Mouse (Mus musculus): ENCODE results near the gene Serpinb1a. TPM values are rescaled to one million over a fixed set of nuclear protein-coding genes. Genes with fewer than 3 reads are reported as not detected.
"Not testable (repeated sequence)": the region's sequence is repeated elsewhere in the genome, so short reads cannot be mapped to it uniquely, and the experiment has no call there.

Gene Serpinb1a
- polyA plus RNA-seq (2015; fragmentation: Nextera tagmentation; extraction: Ambion mirVana), result 5.8 and 8.9 TPM in 2 replicates

- Histone ChIP-seq H3K27ac (no peak within 1 kb of the TSS), H3K36me3 (no peaks in the 10 kb centered on the region), H3K4me1 (peaks cover 20% of the 10 kb centered on the region; the same call in 1 of the 2 replicates), H3K4me3 (no peak within 1 kb of the TSS), H3K9ac (no peak within 1 kb of the TSS), H3K9me3 (no peaks in the 10 kb centered on the region), H3K4me2 (no peak within 1 kb of the TSS), H3K27me3 (no peaks in the 10 kb centered on the region)
- ATAC-seq (ENCODE audit: borderline replicate concordance, extremely low read depth, low FRiP score, low TSS enrichment), result peak; percentile 79; the same call in 1 of the 2 replicates
- WGBS, result 44% methylated on average over 10 of the region's 10 CpGs
Observed at GRCm38 (mm10) chr13:32850668-32851404, at the start of gene Serpinb1a. TSS of gene Serpinb1a (minus strand) at chr13:32851185.

- 16% methylated on average over 2 of the region's 2 CpGs for WGBS
- no peak overlapping the region for H3K27ac ChIP-seq
- no peak overlapping the region for H3K9ac ChIP-seq
- H3K27me3 ChIP-seq, result no peaks in the 10 kb centered on the region
- no peaks in the 10 kb centered on the region for H3K36me3 ChIP-seq
- no peak overlapping the region for H3K4me2 ChIP-seq
- H3K9me3 ChIP-seq, result no peaks in the 10 kb centered on the region
- H3K4me1 ChIP-seq, result 0 out of 2 replicates have a peak, but pooled peaks cover 4% of the 10 kb centered on the region
- H3K4me3 ChIP-seq, result no peak overlapping the region
- no peak for ATAC-seq (ENCODE audit: borderline replicate concordance, extremely low read depth, low FRiP score, low TSS enrichment)
Observed at GRCm38 (mm10) chr13:32900639-32901038, 49.7 kb upstream of the Serpinb1a start.

DNA sequence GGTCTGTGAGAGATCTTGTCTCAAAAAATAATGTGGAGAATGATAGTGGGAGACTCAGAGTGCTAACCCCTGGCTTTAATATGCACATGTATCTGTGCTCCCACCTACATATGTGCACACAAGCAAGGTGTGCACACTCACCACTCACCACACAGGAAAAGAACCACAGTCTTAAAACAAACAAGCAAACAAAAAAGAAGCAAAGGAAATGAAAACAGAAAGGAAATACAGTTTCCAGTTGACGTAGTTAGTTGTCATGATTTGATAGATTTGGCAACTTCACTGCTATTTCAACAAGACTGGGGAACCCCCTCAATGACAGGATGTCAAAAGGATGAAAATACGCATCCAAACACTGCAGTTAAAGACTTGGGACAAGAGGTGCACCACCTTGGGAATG, 48.1 kb upstream of the Serpinb1a start:
- not testable (repeated sequence) for H3K27ac ChIP-seq; H3K4me2 ChIP-seq; ATAC-seq (ENCODE audit: borderline replicate concordance, extremely low read depth, low FRiP score, low TSS enrichment); H3K4me1 ChIP-seq; H3K9ac ChIP-seq; H3K4me3 ChIP-seq; H3K9me3 ChIP-seq; H3K36me3 ChIP-seq; H3K27me3 ChIP-seq
- 63% methylated on average over 2 of the region's 2 CpGs for WGBS

DNA sequence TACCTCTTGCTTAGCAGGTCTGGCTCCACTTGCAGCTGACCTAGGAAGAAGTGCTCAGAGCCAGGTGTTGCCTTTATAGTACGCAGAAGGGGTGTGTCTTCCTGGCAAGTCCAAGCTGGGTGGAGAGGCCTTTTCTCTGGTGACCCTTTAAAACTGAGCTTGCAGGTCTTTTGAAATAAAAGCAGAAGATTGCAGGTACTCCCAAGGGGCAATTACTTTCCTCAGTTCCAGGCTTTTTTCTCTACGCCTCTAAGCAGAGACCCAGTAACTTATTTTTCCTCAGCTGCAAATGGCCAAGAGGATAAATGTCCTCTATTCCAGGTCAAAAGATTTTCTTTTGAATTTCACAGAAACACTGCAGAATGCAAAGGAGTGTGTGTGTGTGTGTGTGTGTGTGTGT, 47.1 kb upstream of the Serpinb1a start, which contains the start of gene Serpinb1c:
TSS of gene Serpinb1c (minus strand) at position 101 of the 400 bp plus-strand sequence.
- Histone ChIP-seq H3K4me1 (0 out of 2 replicates have a peak, but pooled peaks cover 4% of the 10 kb centered on the region), H3K4me3 (no peak within 1 kb of the TSS), H3K9me3 (no peaks in the 10 kb centered on the region), H3K27ac (no peak within 1 kb of the TSS), H3K27me3 (no peaks in the 10 kb centered on the region), H3K36me3 (no peaks in the 10 kb centered on the region), H3K9ac (no peak within 1 kb of the TSS), H3K4me2 (no peak within 1 kb of the TSS)
- WGBS, result 85% methylated on average over 2 of the region's 2 CpGs
- no peak for ATAC-seq (ENCODE audit: borderline replicate concordance, extremely low read depth, low FRiP score, low TSS enrichment)

DNA sequence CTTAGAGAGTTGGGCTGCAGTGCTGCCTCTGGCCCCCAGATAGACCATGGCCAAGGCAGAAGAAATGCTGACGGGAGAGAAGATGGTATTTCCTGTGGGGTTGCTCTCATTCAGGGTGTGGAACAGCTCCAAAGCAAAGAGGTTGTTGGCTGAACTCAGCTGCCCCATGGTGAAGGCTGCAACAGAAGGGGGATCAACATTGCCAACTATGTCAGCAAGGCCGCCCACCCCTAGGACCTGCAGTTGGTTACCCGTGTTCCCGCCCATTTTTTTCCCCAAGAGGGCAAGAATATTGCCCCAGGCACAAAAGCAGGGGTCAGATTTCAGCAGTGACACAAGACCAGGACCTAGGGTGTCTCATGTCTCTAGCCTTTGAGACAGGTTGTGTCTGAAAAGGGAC, 45.9 kb upstream of the Serpinb1a start:
- H3K36me3 ChIP-seq, result no peaks in the 10 kb centered on the region
- 0 out of 2 replicates have a peak, but pooled peaks cover 4% of the 10 kb centered on the region for H3K4me1 ChIP-seq
- ATAC-seq (ENCODE audit: borderline replicate concordance, extremely low read depth, low FRiP score, low TSS enrichment), result no peak
- H3K27ac ChIP-seq, result no peak overlapping the region
- H3K4me2 ChIP-seq, result no peak overlapping the region
- H3K9me3 ChIP-seq, result no peaks in the 10 kb centered on the region
- WGBS, result 59% methylated on average over 4 of the region's 4 CpGs
- H3K9ac ChIP-seq, result no peak overlapping the region
- no peak overlapping the region for H3K4me3 ChIP-seq
- H3K27me3 ChIP-seq, result no peaks in the 10 kb centered on the region

DNA sequence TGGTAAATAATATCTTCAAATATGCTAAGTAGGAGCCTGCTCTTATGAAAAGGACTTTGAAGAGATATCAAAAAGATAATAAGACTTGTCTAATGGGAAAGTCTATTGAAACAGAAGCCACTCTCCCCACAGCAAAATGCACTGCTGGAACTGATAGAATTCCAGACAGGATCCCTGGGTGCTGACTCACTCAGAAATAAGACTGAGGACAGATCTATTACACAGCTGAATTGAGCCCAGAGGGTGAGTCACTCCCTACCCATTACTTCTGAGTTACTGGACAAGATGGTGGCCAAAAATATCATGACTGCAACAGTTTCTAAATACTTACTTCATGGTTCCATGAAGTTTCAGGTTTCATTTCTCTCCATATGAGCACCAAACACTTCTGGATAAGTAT, 33.8 kb upstream of the Serpinb1a start:
- no peaks in the 10 kb centered on the region for H3K4me1 ChIP-seq
- no peak overlapping the region for H3K27ac ChIP-seq
- ATAC-seq (ENCODE audit: borderline replicate concordance, extremely low read depth, low FRiP score, low TSS enrichment), result no peak
- no peak overlapping the region for H3K4me3 ChIP-seq
- H3K36me3 ChIP-seq, result no peaks in the 10 kb centered on the region
- H3K27me3 ChIP-seq, result no peaks in the 10 kb centered on the region
- no peaks in the 10 kb centered on the region for H3K9me3 ChIP-seq
- no peak overlapping the region for H3K9ac ChIP-seq
- H3K4me2 ChIP-seq, result no peak overlapping the region

- Histone ChIP-seq H3K36me3 (no peaks in the 10 kb centered on the region), H3K9ac (no peak overlapping the region), H3K4me3 (no peak overlapping the region), H3K4me2 (no peak overlapping the region), H3K4me1 (no peaks in the 10 kb centered on the region), H3K9me3 (no peaks in the 10 kb centered on the region), H3K27me3 (no peaks in the 10 kb centered on the region), H3K27ac (no peak overlapping the region)
- 71% methylated on average over 1 of the region's 1 CpGs for WGBS
- no peak for ATAC-seq (ENCODE audit: borderline replicate concordance, extremely low read depth, low FRiP score, low TSS enrichment)
Observed at GRCm38 (mm10) chr13:32873862-32874261, 22.9 kb upstream of the Serpinb1a start.

DNA sequence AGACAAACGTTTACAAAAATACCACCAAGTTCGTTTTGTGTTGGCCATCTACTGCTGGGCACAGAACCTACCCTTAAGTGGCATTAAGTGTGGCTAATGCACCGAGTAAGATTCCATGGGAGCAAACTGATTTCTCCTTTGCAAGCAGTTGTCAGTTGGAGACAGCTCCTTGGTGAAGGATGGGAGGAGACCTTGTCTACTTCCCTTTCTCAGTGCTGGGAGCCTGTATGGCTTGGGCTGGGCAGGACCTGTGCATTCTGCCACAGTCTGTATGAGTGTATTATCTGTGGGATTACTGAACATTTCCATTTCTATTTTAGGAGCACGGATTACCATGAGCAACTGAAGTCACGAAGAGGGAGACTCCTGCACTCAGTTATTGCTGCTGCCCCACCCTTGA, 17.9 kb upstream of the Serpinb1a start:
- 67% methylated on average over 5 of the region's 5 CpGs for WGBS
- no peak for ATAC-seq (ENCODE audit: borderline replicate concordance, extremely low read depth, low FRiP score, low TSS enrichment)
- Histone ChIP-seq H3K27me3 (no peaks in the 10 kb centered on the region), H3K9ac (no peak overlapping the region), H3K4me2 (no peak overlapping the region), H3K4me3 (no peak overlapping the region), H3K4me1 (no peaks in the 10 kb centered on the region), H3K27ac (no peak overlapping the region), H3K9me3 (no peaks in the 10 kb centered on the region), H3K36me3 (no peaks in the 10 kb centered on the region)

- H3K9ac ChIP-seq; H3K9me3 ChIP-seq; ATAC-seq (ENCODE audit: borderline replicate concordance, extremely low read depth, low FRiP score, low TSS enrichment); H3K27me3 ChIP-seq; H3K27ac ChIP-seq; H3K36me3 ChIP-seq; H3K4me1 ChIP-seq; H3K4me2 ChIP-seq; H3K4me3 ChIP-seq: not testable (repeated sequence)
- 85% methylated on average over 4 of the region's 4 CpGs for WGBS
Observed at GRCm38 (mm10) chr13:32868233-32868632, 17.2 kb upstream of the Serpinb1a start.

DNA sequence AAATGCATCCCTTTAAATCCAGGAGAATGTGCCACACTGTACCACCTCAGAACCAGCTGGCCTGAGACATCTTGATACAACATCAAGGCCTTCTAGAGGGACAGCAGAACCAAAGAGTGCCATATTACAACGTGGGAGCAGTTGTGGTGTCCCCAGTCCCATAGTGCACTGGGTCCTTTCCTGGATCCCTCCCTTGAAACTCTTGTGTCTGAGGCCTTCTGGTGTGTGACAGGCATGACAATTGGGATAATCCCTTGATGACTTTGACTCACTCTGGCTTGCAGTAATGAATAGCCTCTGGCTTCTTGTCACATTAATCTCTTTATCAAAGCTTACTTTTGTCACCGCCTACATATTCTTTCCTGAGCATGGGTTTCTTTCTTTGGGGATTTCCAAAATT, 16.0 kb upstream of the Serpinb1a start:
- no peaks in the 10 kb centered on the region for H3K27me3 ChIP-seq
- no peaks in the 10 kb centered on the region for H3K4me1 ChIP-seq
- H3K36me3 ChIP-seq, result no peaks in the 10 kb centered on the region
- H3K9ac ChIP-seq, result no peak overlapping the region
- H3K4me2 ChIP-seq, result no peak overlapping the region
- no peaks in the 10 kb centered on the region for H3K9me3 ChIP-seq
- H3K4me3 ChIP-seq, result no peak overlapping the region
- no peak overlapping the region for H3K27ac ChIP-seq
- no peak for ATAC-seq (ENCODE audit: borderline replicate concordance, extremely low read depth, low FRiP score, low TSS enrichment)
- 62% methylated on average over 2 of the region's 2 CpGs for WGBS

DNA sequence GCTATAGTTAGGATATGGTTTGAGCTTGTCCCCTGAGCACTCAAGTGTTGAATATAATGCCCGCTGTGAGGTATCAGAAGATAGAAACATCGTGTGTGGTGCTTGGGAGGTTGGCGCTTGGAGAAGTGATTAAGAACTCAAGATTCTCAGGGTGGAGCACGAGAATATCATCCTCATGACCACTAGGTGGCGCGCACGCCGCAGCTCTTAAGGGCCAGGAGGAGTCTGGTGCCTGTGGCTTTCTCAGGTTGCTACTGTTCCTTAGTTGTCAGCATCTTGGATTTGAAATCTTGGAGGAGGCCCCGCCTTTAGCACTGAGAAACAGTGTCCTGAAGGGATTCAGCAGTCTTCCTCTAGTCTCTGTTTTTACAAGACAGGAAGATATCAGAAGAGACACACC, 15.5 kb upstream of the Serpinb1a start:
- H3K9ac ChIP-seq, result no peak overlapping the region
- H3K27ac ChIP-seq, result no peak overlapping the region
- ATAC-seq (ENCODE audit: borderline replicate concordance, extremely low read depth, low FRiP score, low TSS enrichment), result no peak
- no peaks in the 10 kb centered on the region for H3K36me3 ChIP-seq
- H3K4me1 ChIP-seq, result no peaks in the 10 kb centered on the region
- H3K9me3 ChIP-seq, result no peaks in the 10 kb centered on the region
- no peak overlapping the region for H3K4me2 ChIP-seq
- no peak overlapping the region for H3K4me3 ChIP-seq
- H3K27me3 ChIP-seq, result no peaks in the 10 kb centered on the region
- WGBS, result 5% methylated on average over 9 of the region's 9 CpGs

- Histone ChIP-seq H3K27me3 (no peaks in the 10 kb centered on the region), H3K9me3 (no peaks in the 10 kb centered on the region), H3K36me3 (no peaks in the 10 kb centered on the region), H3K4me3 (no peak overlapping the region), H3K4me2 (no peak overlapping the region), H3K27ac (no peak overlapping the region), H3K4me1 (no peaks in the 10 kb centered on the region), H3K9ac (no peak overlapping the region)
- no peak for ATAC-seq (ENCODE audit: borderline replicate concordance, extremely low read depth, low FRiP score, low TSS enrichment)
- WGBS, result 44% methylated on average over 2 of the region's 2 CpGs
Observed at GRCm38 (mm10) chr13:32865591-32865990, 14.6 kb upstream of the Serpinb1a start.

Data from lung, embryonic 15.5 days (tissue).